Mouse (Mus musculus) MEL (cell line): ENCODE data around the gene Nfia. TPM values are rescaled to one million over a fixed set of nuclear protein-coding genes. Genes with fewer than 3 reads are reported as not detected.

Experiments
- DNase-seq: peaks from one replicate; pipeline ENCODE4 v3.0.0; 2011; ENCODE audit warnings: low read depth, low spot score
- H3K27ac ChIP-seq: 2 replicates; pipeline ENCODE4 v1.5.1; 2012; ENCODE audit warnings: low read depth, mild to moderate bottlenecking, control low read depth, low read length, moderate library complexity; ENCODE audit not compliant: control insufficient read depth
- H3K27me3 ChIP-seq, 2 experiments: fragments of 150-350 bp in 1 of 2; sonication (generic) in 1 of 2; 2 replicates each; pipeline ENCODE4 v1.6.1; 2012; ENCODE audit warnings: low read length in 2 of 2, mild to moderate bottlenecking in 2 of 2, improper control_type of control experiment in 1 of 2, moderate library complexity in 1 of 2; ENCODE audit not compliant: insufficient read depth in 2 of 2, control insufficient read depth in 1 of 2
- H3K36me3 ChIP-seq, 2 experiments: 2 replicates each; pipeline ENCODE4 v1.6.1; 2012 to 2014; ENCODE audit warnings: low read length in 2 of 2, improper control_type of control experiment in 1 of 2, inconsistent platforms in 1 of 2, mild to moderate bottlenecking in 1 of 2; ENCODE audit not compliant: insufficient read depth in 2 of 2, control insufficient read depth in 1 of 2
- H3K4me1 ChIP-seq, 2 experiments: fragments of 150-350 bp in 1 of 2; sonication (generic) in 1 of 2; 2 replicates each; pipeline ENCODE4 v1.6.1; 2012; ENCODE audit warnings: low read length in 2 of 2, improper control_type of control experiment in 1 of 2, mild to moderate bottlenecking in 1 of 2; ENCODE audit not compliant: insufficient read depth in 2 of 2, control insufficient read depth in 1 of 2
- H3K4me3 ChIP-seq, 2 experiments: fragments of 150-350 bp in 1 of 2; sonication (generic) in 1 of 2; 2 replicates each; pipeline ENCODE4 v1.5.1; 2012; ENCODE audit warnings: low read depth in 2 of 2, low read length in 2 of 2, mild to moderate bottlenecking in 2 of 2, moderate library complexity in 2 of 2, control low read depth in 1 of 2, improper control_type of control experiment in 1 of 2; ENCODE audit not compliant: control insufficient read depth in 1 of 2, insufficient read depth in 1 of 2
- H3K79me2 ChIP-seq: 2 replicates; pipeline ENCODE4 v1.6.1; 2012; ENCODE audit warnings: mild to moderate bottlenecking, low read length, moderate library complexity; ENCODE audit not compliant: control insufficient read depth, poor library complexity, insufficient read depth
- H3K9ac ChIP-seq: 2 replicates; pipeline ENCODE4 v1.6.1; 2012; ENCODE audit warnings: low read depth, mild to moderate bottlenecking, control low read depth, low read length, moderate library complexity; ENCODE audit not compliant: control insufficient read depth, poor library complexity, severe bottlenecking
- H3K9me3 ChIP-seq: fragments of 150-350 bp; sonication (generic); replicated peaks from 2 replicates; pipeline ENCODE4 v1.6.1; 2012; ENCODE audit warnings: mild to moderate bottlenecking, low read length, improper control_type of control experiment, moderate library complexity; ENCODE audit not compliant: insufficient read depth
- CHD2 ChIP-seq: IDR thresholded peaks from 2 replicates; pipeline ENCODE4 v1.6.1; 2011; ENCODE audit warnings: low read length, improper control_type of control experiment
- E2F4 ChIP-seq: IDR thresholded peaks from 2 replicates; pipeline ENCODE4 v1.6.1; 2011; ENCODE audit warnings: low read depth, low read length, improper control_type of control experiment, borderline replicate concordance
- HCFC1 ChIP-seq: IDR thresholded peaks from 2 replicates; pipeline ENCODE4 v1.6.1; 2012; ENCODE audit warnings: low read depth, mild to moderate bottlenecking, inconsistent platforms, low read length, improper control_type of control experiment, moderate library complexity
- MAX ChIP-seq: IDR thresholded peaks from 2 replicates; pipeline ENCODE4 v1.6.1; 2011; ENCODE audit warnings: low read length, improper control_type of control experiment
- MAZ ChIP-seq: IDR thresholded peaks from 2 replicates; pipeline ENCODE4 v1.6.1; 2012; ENCODE audit warnings: low read depth, mild to moderate bottlenecking, inconsistent platforms, low read length, improper control_type of control experiment
- MXI1 ChIP-seq: IDR thresholded peaks from 2 replicates; pipeline ENCODE4 v1.6.1; 2011; ENCODE audit warnings: mild to moderate bottlenecking, low read depth, low read length, improper control_type of control experiment
- NELFE ChIP-seq: IDR thresholded peaks from 2 replicates; pipeline ENCODE4 v1.6.1; 2011; ENCODE audit warnings: low read depth, low read length, improper control_type of control experiment
- POLR2AphosphoS5 ChIP-seq: IDR thresholded peaks from 2 replicates; pipeline ENCODE4 v1.6.1; 2012; ENCODE audit warnings: low read depth, borderline replicate concordance, mild to moderate bottlenecking, inconsistent platforms, low read length, moderate library complexity, mixed read lengths
- RAD21 ChIP-seq: IDR thresholded peaks from 2 replicates; pipeline ENCODE4 v1.6.1; 2011; ENCODE audit warnings: mild to moderate bottlenecking, low read depth, low read length, improper control_type of control experiment
- RCOR1 ChIP-seq: IDR thresholded peaks from 2 replicates; pipeline ENCODE4 v1.6.1; 2012; ENCODE audit warnings: low read depth, mild to moderate bottlenecking, inconsistent platforms, low read length, improper control_type of control experiment
- SIN3A ChIP-seq: IDR thresholded peaks from 2 replicates; pipeline ENCODE4 v1.6.1; 2012; ENCODE audit warnings: low read length, improper control_type of control experiment, inconsistent platforms
- TAL1 ChIP-seq: IDR thresholded peaks from 2 replicates; pipeline ENCODE4 v1.6.1; 2012; ENCODE audit warnings: mild to moderate bottlenecking, inconsistent platforms, low read length, moderate library complexity, mixed read lengths
- TBP ChIP-seq: IDR thresholded peaks from 2 replicates; pipeline ENCODE4 v1.8.0; 2011; ENCODE audit warnings: low read depth, low read length, improper control_type of control experiment
- USF2 ChIP-seq, 2 experiments: IDR thresholded peaks; 2 replicates each; pipeline ENCODE4 v1.6.1; 2011 to 2012; ENCODE audit warnings: improper control_type of control experiment in 2 of 2, low read length in 2 of 2, borderline replicate concordance in 1 of 2, inconsistent platforms in 1 of 2, low read depth in 1 of 2, mild to moderate bottlenecking in 1 of 2; ENCODE audit not compliant: insufficient read depth in 1 of 2
- ZC3H11A ChIP-seq: IDR thresholded peaks from 2 replicates; pipeline ENCODE4 v1.6.1; 2012; ENCODE audit warnings: low read depth, mild to moderate bottlenecking, inconsistent platforms, low read length, improper control_type of control experiment
- ZKSCAN1 ChIP-seq: IDR thresholded peaks from 2 replicates; pipeline ENCODE4 v1.6.1; 2012; ENCODE audit warnings: low read depth, mild to moderate bottlenecking, inconsistent platforms, low read length, improper control_type of control experiment, moderate library complexity
- ZMIZ1 ChIP-seq: IDR thresholded peaks from 2 replicates; pipeline ENCODE4 v1.6.1; 2012; ENCODE audit warnings: low read depth, mild to moderate bottlenecking, inconsistent platforms, low read length, improper control_type of control experiment, moderate library complexity
- polyA plus RNA-seq, 2 experiments: library from polyadenylated mRNA; stranded (reverse) in 1 of 2; unstranded in 1 of 2; fragments of >175 nt in 1 of 2; fragments of >200 nt in 1 of 2; gene quantifications; 2 replicates each; pipeline versions ENCODE4 v1.2.1 to v1.2.4; 2012; ENCODE audit warnings: low replicate concordance in 2 of 2, low read depth in 1 of 2; ENCODE audit not compliant: insufficient read length in 2 of 2, insufficient read depth in 1 of 2, missing spikeins in 1 of 2
- total RNA-seq: library from RNA; depleted of rRNA; stranded (reverse); fragments of 300-350 nt; gene quantifications from 2 replicates; pipeline ENCODE4 v1.2.3, GENCODE M21; 2012

The Nfia gene
- total and polyA plus RNA-seq, 3 experiments: 10.2 to 20.5 (median 13.4) TPM

DNA sequence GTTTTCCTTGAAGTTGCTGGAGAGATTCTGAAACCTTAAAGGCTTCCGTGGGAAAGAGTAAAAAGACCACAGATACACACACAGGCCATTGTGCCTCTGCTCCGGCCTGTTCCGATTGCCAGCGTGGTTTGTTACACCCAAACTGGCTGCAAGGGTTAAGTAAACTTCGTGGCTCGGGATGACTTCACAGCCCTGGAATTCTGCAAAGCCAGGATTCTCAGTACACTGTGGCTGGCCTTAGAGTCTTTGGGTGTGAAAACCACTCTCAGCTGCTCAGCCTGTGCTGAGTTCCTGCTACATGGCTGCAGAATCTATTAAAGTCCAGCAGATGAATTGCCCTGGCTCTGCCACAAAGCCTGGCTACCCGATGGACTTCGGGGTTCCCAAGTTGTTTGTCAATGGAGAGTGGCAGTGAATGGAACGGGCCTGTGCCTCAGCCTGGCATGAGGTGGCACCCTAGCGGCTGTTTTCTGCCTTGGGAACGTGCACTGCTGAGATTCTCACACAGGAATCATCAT, 231.6 kb downstream of the Nfia start:
- no peak overlapping the region for H3K9ac ChIP-seq
- H3K36me3 ChIP-seq: peaks cover 0 to 20% of the 10 kb centered on the region in 2 experiments; a peak in 2 of 4 replicates
- no peaks in the 10 kb centered on the region for H3K27me3 ChIP-seq
- no peak for DNase-seq
- no peak overlapping the region for H3K4me3 ChIP-seq
- no peak for TF ChIP-seq ZKSCAN1
- TF ChIP-seq CHD2: no peak
- TF ChIP-seq ZMIZ1: no peak
- TF ChIP-seq RCOR1: no peak
- no peak overlapping the region for H3K27ac ChIP-seq
- no peaks in the 10 kb centered on the region for H3K79me2 ChIP-seq
- no peaks in the 10 kb centered on the region for H3K9me3 ChIP-seq
- H3K4me1 ChIP-seq: no peaks in the 10 kb centered on the region

DNA sequence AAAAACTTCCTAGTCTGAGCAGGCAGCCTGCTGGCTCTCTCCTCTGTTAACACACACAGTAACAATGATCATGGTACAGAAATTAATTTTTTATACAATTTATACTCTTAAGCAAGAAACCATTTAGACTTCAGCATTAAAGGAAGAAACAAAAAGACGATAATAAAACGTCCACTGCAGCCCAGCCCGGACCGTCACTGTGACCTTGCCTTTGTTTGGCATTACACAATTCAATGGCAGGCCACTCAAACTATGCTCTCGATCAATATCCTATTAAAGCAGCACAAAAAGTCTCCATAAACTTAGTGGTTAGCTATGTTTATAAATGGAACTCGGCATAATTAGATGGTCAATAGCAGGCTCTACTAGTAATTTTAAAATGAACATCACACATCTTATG, 232.5 kb downstream of the Nfia start:
- H3K27me3 ChIP-seq: no peaks in the 10 kb centered on the region
- peaks cover 0 to 22% of the 10 kb centered on the region in 2 experiments; a peak in 2 of 4 replicates for H3K36me3 ChIP-seq
- no peaks in the 10 kb centered on the region for H3K79me2 ChIP-seq
- no peak overlapping the region for H3K4me3 ChIP-seq
- TF ChIP-seq MXI1 (no peak), MAZ (no peak), HCFC1 (no peak), RCOR1 (no peak), USF2 (IDR thresholded peaks at IDR 0.05; ENCODE audit: borderline replicate concordance in 1 of 2, insufficient read depth in 1 of 2, low read depth in 1 of 2, low read length in 2 of 2) (no peak), ZC3H11A (no peak), POLR2AphosphoS5 (no peak), RAD21 (no peak), TAL1 (no peak), SIN3A (no peak), NELFE (no peak), MAX (no peak), TBP (no peak), E2F4 (no peak)
- no peaks in the 10 kb centered on the region for H3K4me1 ChIP-seq
- H3K9ac ChIP-seq: no peak overlapping the region
- no peak for DNase-seq
- H3K27ac ChIP-seq: no peak overlapping the region
- no peaks in the 10 kb centered on the region for H3K9me3 ChIP-seq
